Mouse (Mus musculus) thymus, adult 2 months (tissue): ENCODE measurements around the gene B3gat2.

ENCODE experiments used
- CTCF ChIP-seq: fragments of 200-500 bp; IDR thresholded peaks from 2 replicates; pipeline ENCODE4 v1.5.1; 2012; ENCODE audit warnings: mild to moderate bottlenecking, control low read depth, low read length, moderate library complexity, borderline replicate concordance; ENCODE audit not compliant: control insufficient read depth, poor library complexity, insufficient read depth; ENCODE audit errors: extremely low read depth
- POLR2A ChIP-seq: fragments of 200-500 bp; IDR thresholded peaks from 2 replicates; pipeline ENCODE4 v1.6.1; 2012; ENCODE audit warnings: mild to moderate bottlenecking, low read length, control low read depth, moderate library complexity; ENCODE audit not compliant: control insufficient read depth, poor library complexity, insufficient read depth; ENCODE audit errors: extremely low read depth

- TF ChIP-seq POLR2A (no peak), CTCF (no peak)
Observed at GRCm38 (mm10) chr1:23872194-23872593, 110.6 kb downstream of the B3gat2 start.
